Mouse (Mus musculus): ENCODE measurements at regions not wholly inside any gene's neighbourhood (a gene's known extent, or its start where the extent isn't known, plus 50 kb on each side); places are given as distances from the start of the nearest gene placed in this dataset.

DNA sequence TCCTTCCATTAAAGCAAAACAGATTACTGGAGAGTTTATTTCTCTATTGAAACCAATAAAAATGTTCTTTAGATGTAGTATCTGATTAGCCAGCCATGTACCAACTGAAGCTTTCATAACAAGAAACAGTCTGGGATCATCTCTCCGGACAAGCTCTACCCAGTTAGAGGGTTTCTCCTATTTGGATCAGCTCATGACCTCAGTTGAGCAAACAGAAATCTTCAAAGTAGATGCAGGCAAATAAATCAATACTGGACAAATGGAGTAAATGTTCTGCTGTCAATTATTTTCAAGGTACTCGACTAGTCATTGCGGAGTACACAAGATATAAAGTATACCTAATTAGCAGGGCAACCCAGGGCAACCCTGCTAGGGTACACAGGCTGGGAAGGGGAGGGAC, 67.4 kb downstream of the Avpr1a start:
- no peak for ATAC-seq (ENCODE audit: low TSS enrichment)

DNA sequence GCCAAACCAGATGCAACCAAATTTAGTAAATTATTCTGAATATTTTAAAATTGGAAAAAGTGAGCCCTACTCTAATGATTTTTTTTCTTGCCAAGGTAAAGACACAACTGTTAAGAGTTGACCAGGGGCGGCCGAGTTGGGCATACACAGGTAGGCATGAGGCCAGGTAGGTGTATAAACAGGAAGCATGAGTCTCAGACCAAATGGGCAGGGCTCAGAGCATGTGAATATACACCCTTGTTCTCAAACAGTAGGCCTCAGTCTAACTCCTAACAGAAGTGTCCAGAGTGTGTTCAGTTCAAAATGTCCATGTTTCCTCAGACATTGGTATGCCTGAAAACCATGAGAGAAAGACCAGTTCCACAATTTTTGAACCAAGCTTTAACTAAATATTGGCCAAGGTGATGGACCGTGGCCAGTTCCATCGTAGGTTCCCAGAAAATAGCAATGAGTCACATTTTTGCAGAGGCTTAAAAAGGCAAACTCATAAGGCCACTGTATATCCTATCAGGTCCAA, 71.0 kb downstream of the Avpr1a start:
- ATAC-seq (ENCODE audit: low TSS enrichment), result no peak

DNA sequence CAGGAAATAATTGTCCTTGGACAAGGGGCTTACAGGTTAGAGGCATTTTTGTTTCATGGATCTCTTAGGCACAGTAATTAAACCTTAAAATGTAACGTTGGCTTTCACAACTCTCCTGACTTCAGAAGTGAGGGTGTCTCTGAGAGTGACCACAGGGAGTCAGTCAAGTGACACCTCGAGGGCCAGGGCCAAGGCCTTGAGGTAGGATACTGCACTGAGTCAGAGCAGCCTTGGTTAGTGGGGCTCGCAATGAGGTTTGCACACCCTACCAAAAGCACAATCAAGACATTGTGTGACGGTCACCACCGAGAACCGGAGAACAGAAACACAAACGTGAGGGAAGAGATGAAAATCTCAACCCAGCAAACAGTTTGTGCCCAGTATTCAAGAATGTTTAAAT, 71.7 kb downstream of the Avpr1a start:
- no peak for ATAC-seq (ENCODE audit: low TSS enrichment)

DNA sequence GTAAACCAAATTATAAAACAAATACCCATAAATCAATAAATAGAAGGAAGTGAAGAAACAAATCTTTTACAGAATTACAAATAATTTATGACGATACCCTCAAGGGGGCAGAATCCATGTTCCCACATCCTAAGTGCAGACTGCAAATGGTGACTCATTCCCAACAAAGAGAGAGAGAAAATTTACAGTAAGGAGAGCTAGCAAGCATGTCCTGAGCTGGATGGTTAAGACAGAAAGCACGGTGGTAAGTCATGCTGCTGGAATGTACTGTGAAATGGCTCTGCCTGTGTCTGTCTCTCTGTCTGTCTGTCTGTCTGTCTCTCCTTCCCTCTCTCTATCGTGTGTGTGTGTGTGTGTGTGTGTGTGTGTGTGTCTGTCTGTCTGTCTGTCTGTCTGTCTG, 74.3 kb downstream of the Avpr1a start:
- ATAC-seq (ENCODE audit: low TSS enrichment), result no peak

DNA sequence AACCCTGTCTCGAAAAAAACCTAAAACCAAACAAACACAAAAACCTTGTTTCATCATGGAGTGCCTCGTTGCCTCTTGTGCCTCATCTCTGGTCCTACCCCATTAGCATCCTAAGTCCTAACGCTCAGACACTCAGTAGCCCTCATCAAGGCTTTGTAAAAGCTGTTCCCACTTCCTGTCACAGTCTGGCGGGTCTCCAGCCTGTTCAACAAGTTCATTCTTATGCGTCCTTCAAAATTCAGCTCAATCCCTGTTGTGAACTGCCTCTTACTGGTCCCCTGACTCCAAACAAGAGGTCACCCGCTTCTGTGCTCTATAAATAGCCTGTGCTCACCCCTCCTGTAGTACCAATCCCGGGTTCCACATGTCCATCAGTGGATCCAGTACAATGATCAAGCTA, 77.1 kb downstream of the Avpr1a start:
- no peak for ATAC-seq (ENCODE audit: low TSS enrichment)

DNA sequence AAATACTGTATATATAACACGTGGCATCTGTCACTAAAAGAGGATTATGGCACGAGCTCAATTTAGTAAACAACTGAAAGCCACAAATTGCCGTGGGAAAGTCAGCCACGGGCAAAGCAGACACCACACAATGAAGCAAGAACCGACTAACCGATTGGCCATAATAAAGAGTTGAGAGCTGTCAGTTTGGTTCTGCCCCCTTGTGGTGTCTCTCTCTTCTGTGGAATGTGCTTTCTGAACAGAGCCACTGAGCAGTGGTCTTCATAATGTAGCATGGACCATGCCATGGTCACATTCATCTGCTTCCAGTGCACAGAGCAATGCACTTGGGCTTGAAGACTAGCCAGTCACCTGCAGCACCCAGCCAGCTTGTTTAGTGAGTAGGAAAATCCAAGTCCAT, 77.5 kb downstream of the Avpr1a start:
- no peak for ATAC-seq (ENCODE audit: low TSS enrichment)

DNA sequence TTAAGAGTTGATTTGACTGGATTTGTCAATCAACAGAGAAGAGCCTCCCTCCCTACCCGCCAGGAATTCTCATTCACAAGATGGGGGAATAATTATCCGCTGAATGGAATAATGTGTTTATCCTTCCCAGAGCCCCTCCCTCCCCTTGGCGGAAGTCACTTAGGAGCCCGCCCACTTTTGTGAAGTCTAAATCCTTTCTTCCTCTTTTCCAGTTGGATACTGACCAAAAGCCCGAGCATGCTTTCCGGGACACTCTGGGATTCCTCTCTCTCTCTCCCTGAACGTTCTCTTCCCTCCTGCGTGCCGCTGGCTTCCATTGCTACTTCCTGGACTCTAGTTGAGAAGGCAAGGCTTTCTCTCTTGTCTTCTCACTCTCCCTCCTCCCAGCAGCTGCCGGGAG, 79.9 kb downstream of the Avpr1a start:
- no peak for ATAC-seq (ENCODE audit: low TSS enrichment)

DNA sequence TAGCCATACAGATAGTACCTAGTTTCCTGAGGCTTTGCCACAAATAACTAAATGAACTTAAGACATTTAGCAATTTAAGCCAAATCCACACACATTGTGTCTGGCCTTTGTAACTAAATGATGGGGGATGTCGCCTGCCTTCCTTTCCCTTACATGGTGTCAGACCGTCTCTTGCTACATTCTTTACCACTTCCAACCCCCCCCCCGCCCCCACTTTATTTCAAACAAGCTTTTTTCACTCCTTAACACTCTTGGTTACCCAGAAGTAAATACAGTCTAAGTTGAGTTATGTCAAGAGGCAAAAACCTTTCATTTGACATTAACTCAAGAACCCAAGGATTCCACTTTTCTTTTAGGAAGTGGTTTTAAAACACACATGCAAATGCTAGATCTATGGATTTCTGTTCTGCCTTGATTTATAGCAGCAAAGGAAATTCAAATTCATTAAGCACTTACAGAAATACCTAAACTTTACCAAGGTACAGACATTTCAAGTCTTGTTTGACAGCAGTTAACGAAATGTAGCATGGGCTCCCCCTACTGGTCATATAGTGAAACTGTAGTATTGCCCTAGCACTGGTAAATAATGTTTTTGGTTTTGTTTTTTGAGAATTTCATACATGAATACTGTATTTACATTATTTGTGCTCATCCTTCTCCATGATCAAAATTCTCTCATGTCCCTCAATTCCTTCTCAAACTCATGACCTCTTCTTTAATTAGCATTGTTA, 80.8 kb downstream of the Avpr1a start:
- ATAC-seq (ENCODE audit: low TSS enrichment), result 0 out of 2 replicates have a peak, but pooled peaks have one; percentile 57

DNA sequence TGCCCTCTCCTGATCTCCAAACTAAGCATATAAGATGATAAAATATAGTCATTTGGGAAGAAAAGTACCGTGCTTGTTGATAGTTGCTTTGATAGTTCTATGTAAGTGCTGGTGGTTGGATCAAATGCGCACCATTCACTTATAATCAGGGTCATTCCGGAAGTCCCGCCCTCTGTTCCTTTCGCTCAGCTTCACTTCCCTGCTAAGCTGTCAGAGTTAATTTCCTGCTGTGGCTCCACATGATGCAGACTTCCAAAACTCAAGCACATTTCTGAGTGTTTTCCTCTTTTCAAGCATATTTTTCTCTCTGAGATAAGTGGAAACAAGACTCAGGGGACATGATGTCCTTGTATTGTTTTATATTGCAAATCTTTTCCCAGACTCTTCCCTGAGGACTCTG, 86.4 kb downstream of the Avpr1a start:
- ATAC-seq (ENCODE audit: low TSS enrichment), result no peak

DNA sequence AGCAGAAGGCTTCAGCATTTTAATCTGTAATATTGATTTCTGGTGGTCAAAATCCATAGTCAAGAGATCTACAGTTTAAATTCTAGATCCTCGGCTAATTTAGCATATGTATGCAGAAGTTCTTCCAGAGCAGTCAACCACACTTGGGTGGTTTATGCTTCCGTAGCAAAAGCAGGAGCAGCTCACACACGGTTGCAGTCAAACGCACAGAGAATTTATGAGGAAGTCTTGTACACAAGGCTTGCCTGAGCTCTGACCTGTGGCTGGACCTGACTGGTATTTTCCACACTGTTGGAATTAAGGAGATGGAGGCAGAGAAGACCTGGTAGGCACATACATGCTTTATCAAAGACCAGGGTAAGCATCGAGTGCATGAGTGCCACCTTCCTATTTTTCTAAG, 86.8 kb downstream of the Avpr1a start:
- ATAC-seq (ENCODE audit: low TSS enrichment), result no peak

DNA sequence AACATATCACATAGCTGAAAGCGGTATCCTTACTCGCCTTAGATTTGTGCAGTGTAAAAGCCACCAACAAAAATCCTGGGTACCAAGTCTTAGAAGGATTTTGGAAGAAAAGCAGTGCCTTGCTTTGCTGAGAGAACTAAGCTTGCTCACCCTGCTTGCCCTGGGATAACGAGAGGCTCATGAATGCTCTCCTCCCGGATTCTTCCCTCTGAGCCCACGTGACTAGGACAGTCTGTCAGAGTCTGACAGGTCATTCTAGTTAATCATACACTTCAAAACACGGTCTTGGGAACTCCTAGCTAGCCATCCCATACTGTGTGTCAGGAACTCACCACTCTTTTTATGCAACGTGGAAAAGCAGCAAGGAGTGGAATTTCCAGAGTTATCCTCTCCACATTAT, 91.4 kb downstream of the Avpr1a start:
- ATAC-seq (ENCODE audit: low TSS enrichment), result no peak

DNA sequence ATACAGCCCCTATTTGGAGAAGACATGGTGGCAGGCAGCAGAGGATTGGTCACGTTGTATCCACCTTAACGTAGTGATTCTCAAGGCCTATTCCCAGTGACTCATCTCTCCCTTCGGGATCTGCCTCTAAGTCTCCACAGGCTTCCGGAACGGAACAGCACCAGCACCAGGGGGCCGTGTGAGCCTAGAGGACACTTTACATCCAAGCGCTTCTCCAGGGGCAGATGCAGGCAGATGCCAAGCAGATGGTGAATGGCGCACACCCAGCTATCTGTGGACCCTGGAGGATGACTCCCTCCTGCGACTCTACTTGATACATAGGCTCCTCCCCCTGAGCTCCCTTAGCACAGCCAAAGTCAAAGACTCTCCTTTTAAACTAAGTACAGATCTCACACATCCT, 94.3 kb downstream of the Avpr1a start:
- peak; percentile 50; the same call in 1 of the 2 replicates for ATAC-seq (ENCODE audit: low TSS enrichment)

DNA sequence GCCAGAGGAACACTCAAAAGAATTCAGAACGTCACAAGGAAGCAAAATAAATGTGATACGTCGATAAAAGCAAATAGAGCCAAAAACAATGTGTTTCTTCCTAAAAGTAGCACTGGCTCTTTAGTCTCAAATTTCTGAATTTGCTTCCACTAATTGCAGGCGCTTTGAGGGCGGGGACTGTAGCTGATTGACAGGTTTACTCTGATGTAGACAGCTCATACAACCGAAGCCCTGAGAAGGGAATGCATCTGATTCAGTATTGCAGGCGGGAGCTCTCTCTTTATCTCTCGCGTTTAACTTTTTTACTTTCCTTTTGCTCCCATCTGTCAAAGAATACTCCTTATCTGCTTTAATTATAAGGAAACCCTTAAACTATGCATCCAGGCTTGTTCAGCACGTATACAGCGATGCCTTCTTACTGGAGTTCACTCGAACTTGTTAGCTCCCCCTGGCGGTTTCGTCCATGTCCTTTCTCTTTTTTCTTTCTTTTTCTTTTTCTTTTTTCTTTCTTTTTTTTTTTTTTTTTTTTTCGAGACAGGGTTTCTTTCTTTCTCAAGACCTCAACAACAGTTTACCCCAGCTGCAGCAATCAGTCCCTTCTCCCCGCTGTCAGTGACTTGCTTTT, 95.9 kb downstream of the Avpr1a start:
- peak; percentile 82 for ATAC-seq (ENCODE audit: low TSS enrichment)

DNA sequence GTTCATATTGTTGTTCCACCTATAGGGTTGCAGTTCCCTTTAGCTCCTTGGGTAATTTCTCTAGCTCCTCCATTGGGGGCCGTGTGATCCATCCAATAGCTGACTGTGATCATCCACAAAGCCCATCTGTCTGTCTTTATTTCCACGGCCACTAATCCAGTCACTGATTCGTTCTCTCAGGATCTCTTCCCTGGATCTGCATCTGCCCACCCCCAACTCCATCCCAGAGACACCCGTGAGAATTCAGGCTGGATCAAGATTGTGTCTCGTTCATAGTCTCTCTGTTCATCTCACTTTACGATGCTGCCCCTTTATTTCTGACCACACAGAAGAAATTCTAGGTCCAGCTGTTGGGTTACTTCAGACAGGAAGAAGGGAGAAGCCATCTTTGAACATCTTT, 96.7 kb downstream of the Avpr1a start:
- ATAC-seq (ENCODE audit: low TSS enrichment), result no peak

DNA sequence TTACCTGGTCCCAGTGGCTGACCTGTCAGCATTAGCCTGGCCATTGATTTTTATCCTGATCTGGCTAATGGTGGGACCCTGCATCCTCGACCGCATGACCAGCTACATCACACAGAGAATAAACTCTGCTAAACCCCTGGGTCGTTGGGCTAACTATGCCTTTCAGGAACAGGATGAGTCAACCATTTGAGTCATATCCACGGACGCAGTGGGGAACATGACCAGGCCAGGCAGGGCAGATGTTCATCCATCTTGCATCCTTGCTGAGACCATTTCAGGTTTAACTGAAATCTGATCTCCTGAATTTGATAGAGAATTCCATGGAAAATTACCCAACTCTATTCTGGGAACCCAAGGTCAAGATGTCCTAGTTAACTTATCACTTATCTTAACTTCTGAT, 103.3 kb downstream of the Avpr1a start:
- no peak for ATAC-seq (ENCODE audit: low TSS enrichment)

DNA sequence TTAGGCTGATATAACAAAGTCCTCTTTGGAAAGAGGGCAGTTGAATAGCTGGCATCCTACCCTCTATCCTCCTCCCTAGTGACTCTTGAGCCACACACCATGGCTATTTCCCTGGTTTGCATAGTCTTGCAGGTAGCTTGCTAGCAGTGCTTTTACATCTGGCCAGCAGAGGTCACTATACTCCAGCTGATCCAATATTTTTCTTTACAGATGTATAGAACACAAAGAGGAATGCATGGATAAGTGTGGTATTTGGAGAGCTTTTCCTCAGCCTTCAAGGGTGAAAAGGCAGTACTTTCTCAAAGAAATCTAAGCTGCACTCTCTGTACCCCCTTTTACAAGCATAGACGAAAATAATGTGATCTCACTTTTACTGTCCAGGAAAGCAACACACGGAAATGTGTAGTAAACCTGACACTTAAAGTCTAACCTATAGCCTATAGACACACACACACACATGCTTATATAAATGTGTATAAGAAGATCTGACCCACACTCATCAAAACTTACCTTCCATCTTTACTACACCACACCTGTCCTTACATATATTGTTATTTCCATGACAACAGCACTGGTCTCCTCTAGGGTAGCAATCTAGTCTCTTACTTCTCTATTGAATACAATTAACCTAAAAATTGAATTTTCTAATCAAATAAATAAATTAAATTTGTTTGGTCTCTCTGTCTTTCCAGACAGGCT, 105.0 kb downstream of the Avpr1a start:
- ATAC-seq (ENCODE audit: low TSS enrichment), result peak; percentile 93

DNA sequence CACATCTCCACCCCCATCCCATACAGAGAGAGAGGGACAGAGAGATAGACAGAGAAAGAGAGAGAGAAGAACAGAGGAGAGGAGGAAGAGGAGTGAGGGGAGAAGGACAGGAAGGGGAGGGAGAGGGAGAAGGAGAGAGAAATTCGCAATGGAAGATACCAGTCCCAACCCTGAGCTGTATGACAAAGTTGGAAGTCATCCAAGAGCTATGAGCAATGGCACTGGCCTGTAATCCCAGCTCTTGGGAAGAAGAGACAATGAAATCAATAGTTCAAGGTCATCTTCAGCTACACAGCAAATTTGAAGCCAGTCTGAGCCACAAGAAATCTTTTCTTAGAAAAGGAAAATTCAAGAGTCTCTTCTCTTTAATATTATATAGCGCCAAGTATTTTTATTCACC, 105.6 kb downstream of the Avpr1a start:
- no peak for ATAC-seq (ENCODE audit: low TSS enrichment)

DNA sequence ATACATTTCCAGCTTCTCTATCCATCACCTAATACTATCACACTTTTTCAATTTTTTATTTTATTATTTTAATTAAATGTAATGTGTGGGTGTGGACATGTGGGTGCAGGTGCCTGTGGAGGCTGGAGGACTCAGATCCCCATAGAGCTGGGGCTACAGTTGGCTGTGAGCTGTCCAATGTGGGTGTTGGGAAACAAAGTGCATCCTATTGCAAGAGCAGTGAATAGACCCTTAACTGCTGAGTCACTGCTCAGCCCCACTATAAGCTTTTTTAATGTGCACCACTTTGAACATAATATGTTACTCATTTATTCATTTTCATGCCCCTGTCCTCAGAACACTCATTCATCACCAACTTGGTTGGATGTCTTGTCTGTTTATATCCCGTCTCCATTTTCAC, 110.4 kb downstream of the Avpr1a start:
- no peak for ATAC-seq (ENCODE audit: low TSS enrichment)

DNA sequence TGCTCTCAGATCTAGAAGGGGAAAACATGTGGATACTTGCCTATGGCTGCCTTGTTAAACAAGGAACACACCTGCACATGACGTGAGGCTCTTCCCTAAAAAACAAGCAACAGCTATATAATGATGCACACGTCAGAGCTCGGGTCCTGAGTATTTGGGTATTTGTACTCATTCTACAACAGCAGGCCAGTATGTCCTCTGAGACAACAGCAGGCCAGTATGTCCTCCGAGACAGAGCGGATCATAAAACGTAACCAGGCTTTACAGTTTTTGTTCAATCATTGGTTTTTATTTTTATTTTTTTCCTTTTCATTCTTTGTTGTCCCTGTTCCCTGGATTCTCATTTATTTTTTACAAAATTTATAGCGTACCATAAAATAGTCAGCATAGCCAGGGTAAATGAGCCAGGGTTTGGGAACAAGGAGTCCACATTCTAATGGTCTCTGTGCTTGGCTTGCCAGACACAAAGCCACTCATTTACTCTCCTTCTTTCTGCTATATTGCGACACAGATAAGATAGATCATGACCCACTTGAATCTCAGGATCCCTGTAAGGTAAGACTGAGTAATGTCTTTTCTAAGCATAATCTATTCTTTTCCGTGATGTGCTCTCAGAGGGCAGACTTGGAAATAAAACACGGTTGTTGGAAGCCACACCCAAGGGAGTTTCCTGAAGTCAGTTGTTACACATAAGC, 111.8 kb downstream of the Avpr1a start:
- no peak for ATAC-seq (ENCODE audit: low TSS enrichment)

DNA sequence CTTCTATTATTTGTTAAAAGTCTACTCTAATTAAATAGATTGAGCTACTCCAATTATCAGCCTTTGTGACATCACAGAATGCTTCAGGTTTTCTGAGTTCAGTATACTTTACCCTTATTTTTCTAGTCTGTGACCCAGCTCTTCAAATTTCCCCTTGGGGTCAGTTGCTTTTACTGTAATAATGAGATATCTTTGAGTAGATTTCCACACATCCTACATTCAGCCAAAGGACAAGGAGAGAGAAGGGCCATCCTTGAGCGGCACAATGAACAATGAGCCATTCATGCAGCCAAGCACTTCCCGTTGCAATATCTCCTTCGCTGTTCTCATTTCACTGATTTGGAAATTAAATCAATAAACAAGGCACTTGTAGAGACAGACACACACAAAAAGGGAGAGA, 113.6 kb downstream of the Avpr1a start:
- no peak for ATAC-seq (ENCODE audit: low TSS enrichment)

DNA sequence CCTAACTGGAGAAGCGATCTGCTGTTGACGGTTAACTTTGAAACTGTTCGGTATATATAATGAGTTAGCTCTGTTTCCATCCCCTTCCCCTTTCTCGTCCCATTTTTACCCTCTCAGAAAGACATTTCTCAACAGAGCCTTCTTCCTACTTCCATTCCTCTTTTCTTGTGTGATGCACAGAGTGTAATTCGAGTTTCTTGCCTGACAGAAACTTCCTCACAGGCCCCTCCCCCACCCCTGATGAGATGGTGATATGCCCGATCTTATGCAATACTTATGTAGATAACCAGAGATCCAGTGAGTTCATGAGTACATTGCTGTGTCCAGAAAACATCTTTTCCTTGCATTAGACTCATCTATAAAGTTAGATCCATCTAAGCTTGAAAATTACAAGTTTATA, 114.2 kb downstream of the Avpr1a start:
- ATAC-seq (ENCODE audit: low TSS enrichment), result no peak

DNA sequence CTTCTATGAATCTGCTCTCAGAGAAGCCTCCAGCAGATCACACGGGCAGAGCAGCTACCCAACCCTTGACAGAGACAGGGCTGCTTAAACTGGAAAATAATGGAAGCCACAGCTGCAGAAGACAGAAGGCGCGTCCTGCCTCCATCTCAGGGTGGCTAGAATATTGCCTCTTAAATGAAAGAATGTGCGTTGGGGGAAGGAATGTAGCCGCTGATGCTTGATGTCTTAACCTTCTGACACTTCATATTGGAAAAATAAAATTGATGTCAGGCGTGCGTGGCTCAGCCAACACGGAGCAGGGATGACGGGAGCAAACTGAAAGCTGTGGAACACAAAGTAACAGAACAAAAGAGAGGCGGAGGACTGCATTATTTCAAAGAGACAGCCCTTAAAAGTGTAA, 114.6 kb upstream of the Ppm1h start:
- ATAC-seq (ENCODE audit: low TSS enrichment), result no peak

All from frontal cortex, adult (tissue).